Mouse (Mus musculus) bone marrow, adult 2 months (tissue): Measurements from ENCODE around the gene D430041D05Rik. TPM values are rescaled to one million over a fixed set of nuclear protein-coding genes. Genes with fewer than 3 reads are reported as not detected.

Experiments
- H3K27ac ChIP-seq: fragments of 200-500 bp; 2 replicates; pipeline ENCODE4 v1.5.1; 2012; ENCODE audit warnings: low read depth, mild to moderate bottlenecking, control low read depth, inconsistent platforms, low read length; ENCODE audit not compliant: control insufficient read depth, poor library complexity, insufficient read depth
- H3K4me1 ChIP-seq: fragments of 200-500 bp; 2 replicates; pipeline ENCODE4 v1.6.1; 2011; ENCODE audit warnings: low read length; ENCODE audit not compliant: control insufficient read depth, insufficient read depth
- H3K4me3 ChIP-seq: fragments of 200-500 bp; replicated peaks from 2 replicates; pipeline ENCODE3; 2011; ENCODE audit warnings: mild to moderate bottlenecking, low read depth, low read length, control low read depth; ENCODE audit not compliant: control insufficient read depth
- CTCF ChIP-seq: fragments of 200-500 bp; IDR thresholded peaks from 2 replicates; pipeline ENCODE4 v1.5.1; 2011; ENCODE audit warnings: low read length, control low read depth; ENCODE audit not compliant: control insufficient read depth, insufficient read depth
- POLR2A ChIP-seq: fragments of 200-500 bp; IDR thresholded peaks from 2 replicates; pipeline ENCODE4 v1.6.1; 2011; ENCODE audit warnings: low read depth, mild to moderate bottlenecking, control low read depth, low read length, borderline replicate concordance; ENCODE audit not compliant: control insufficient read depth
- WGBS: fragments of 180-500 bp; shearing (Covaris S2); methylation state at CpG from one replicate; pipeline ENCODE4 v1.1.7; 2018; 5-methylcytosine and 5-hydroxymethylcytosine counted together
- polyA plus RNA-seq: library from polyadenylated mRNA; stranded (reverse); fragments of >200 nt; gene quantifications from 2 replicates; pipeline ENCODE4 v1.2.4, GENCODE M21; 2011; ENCODE audit warnings: low replicate concordance; ENCODE audit not compliant: missing spikeins, insufficient read depth, insufficient read length

Gene D430041D05Rik
- polyA plus RNA-seq, 1 experiment, result not detected

DNA sequence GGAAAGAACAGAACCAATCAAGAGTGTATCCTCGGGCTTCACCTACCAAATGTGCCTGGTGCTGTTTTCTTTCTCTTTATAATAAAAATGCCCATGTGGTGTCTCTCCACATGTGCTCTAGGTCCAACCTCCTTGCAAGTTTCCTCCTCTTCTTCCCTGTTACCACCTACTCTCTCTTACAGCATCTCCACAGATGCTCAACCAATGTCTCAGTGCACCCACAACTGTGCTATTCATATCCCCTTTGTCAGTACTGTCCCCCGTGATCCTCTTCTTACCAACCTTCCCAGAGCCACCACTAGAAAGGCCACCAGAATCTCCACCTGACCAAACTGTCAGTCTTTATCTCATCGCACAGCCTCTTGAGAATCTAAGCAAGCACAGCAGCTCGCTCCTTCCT, 184.8 kb downstream of the D430041D05Rik start:
- TF ChIP-seq CTCF (no peak), POLR2A (no peak)
- WGBS, result 76% methylated on average over 4 of the region's 4 CpGs
- Histone ChIP-seq H3K4me1 (no peaks in the 10 kb centered on the region), H3K27ac (no peak overlapping the region), H3K4me3 (no peak overlapping the region)

- H3K4me1 ChIP-seq, result no peaks in the 10 kb centered on the region
- H3K27ac ChIP-seq, result no peak overlapping the region
- TF ChIP-seq POLR2A, result no peak
- TF ChIP-seq CTCF, result no peak
- WGBS, result 80% methylated on average over 14 of the region's 14 CpGs
- H3K4me3 ChIP-seq, result no peak overlapping the region
Measured at GRCm38 (mm10) chr2:104219733-104220391, 191.0 kb downstream of the D430041D05Rik start.

- TF ChIP-seq POLR2A, result no peak
- 76% methylated on average over 9 of the region's 9 CpGs for WGBS
- H3K4me1 ChIP-seq, result no peaks in the 10 kb centered on the region
- H3K27ac ChIP-seq, result no peak overlapping the region
- H3K4me3 ChIP-seq, result no peak overlapping the region
Measured at GRCm38 (mm10) chr2:104218588-104219065, 192.2 kb downstream of the D430041D05Rik start.

GRCm38 (mm10) chr2:104218114-104218513, 192.7 kb downstream of the D430041D05Rik start:
- no peak overlapping the region for H3K27ac ChIP-seq
- WGBS, result 75% methylated on average over 10 of the region's 10 CpGs
- no peaks in the 10 kb centered on the region for H3K4me1 ChIP-seq
- TF ChIP-seq POLR2A (no peak), CTCF (no peak)
- H3K4me3 ChIP-seq, result no peak overlapping the region

GRCm38 (mm10) chr2:104209408-104209807, 201.4 kb downstream of the D430041D05Rik start:
- 62% methylated on average over 2 of the region's 2 CpGs for WGBS
- H3K4me3 ChIP-seq, result no peak overlapping the region
- TF ChIP-seq POLR2A (no peak), CTCF (no peak)

GRCm38 (mm10) chr2:104208415-104208814, 202.4 kb downstream of the D430041D05Rik start:
- H3K27ac ChIP-seq, result no peak overlapping the region
- no peaks in the 10 kb centered on the region for H3K4me1 ChIP-seq
- WGBS, result 76% methylated on average over 5 of the region's 5 CpGs
- TF ChIP-seq CTCF (no peak), POLR2A (no peak)
- no peak overlapping the region for H3K4me3 ChIP-seq

More at GRCm38 (mm10) chr2:104209408-104209807, 201.4 kb downstream of the D430041D05Rik start:
- Histone ChIP-seq H3K27ac (no peak overlapping the region), H3K4me1 (no peaks in the 10 kb centered on the region)

DNA sequence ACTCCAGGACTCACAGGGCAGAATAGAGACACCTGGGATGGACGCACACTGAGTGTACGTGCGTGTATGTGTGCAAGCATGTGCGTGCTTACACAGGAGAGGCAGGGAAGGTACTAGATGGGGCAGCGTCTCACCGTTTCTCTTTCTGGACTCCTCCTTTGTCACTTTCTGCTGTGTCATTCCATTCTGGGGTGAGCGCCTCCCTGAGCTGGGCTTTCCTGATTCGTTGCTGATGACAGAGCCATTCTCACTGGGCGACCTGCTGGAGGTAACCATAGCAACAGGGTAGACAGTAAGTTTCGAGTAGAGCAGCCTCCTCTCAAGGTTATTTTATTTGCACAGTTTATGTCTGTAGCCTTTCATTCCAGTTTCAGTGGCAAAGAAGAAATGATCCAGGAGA, 202.9 kb downstream of the D430041D05Rik start:
- Histone ChIP-seq H3K4me3 (no peak overlapping the region), H3K27ac (no peak overlapping the region), H3K4me1 (no peaks in the 10 kb centered on the region)
- 30% methylated on average over 10 of the region's 10 CpGs for WGBS
- TF ChIP-seq CTCF, result no peak
- no peak for TF ChIP-seq POLR2A

GRCm38 (mm10) chr2:104205623-104206022, 205.2 kb downstream of the D430041D05Rik start:
- 74% methylated on average over 8 of the region's 8 CpGs for WGBS
- H3K27ac ChIP-seq, result no peak overlapping the region
- H3K4me1 ChIP-seq, result no peaks in the 10 kb centered on the region
- no peak for TF ChIP-seq CTCF
- no peak for TF ChIP-seq POLR2A
- H3K4me3 ChIP-seq, result no peak overlapping the region
